Mouse (Mus musculus) limb, embryonic 15.5 days (tissue): ENCODE data around the gene Slc2a2. TPM values are rescaled to one million over a fixed set of nuclear protein-coding genes. Genes with fewer than 3 reads are reported as not detected.

Experiments
- ATAC-seq: fragments of 200-750 bp; cut with Nextera tagmentation; 2 replicates; pipeline ENCODE4 v1.8.0; 2017; ENCODE audit warnings: low read depth, moderate TSS enrichment; ENCODE audit not compliant: insufficient number of reproducible peaks, low FRiP score, low TSS enrichment
- H3K27ac ChIP-seq: fragments of 300-500 bp; sonication (generic); 2 replicates; pipeline ENCODE4 v1.5.1; 2015; ENCODE audit warnings: moderate library complexity, mild to moderate bottlenecking, inconsistent platforms
- H3K27me3 ChIP-seq: fragments of 300-500 bp; sonication (generic); 2 replicates; pipeline ENCODE4 v1.6.1; 2015; ENCODE audit warnings: inconsistent platforms
- H3K36me3 ChIP-seq: fragments of 300-500 bp; sonication (generic); 2 replicates; pipeline ENCODE4 v1.6.1; 2015; ENCODE audit warnings: inconsistent platforms
- H3K4me1 ChIP-seq: fragments of 300-500 bp; sonication (generic); 2 replicates; pipeline ENCODE4 v1.6.1; 2015; ENCODE audit warnings: inconsistent platforms
- H3K4me2 ChIP-seq: fragments of 300-500 bp; sonication (generic); 2 replicates; pipeline ENCODE4 v1.6.1; 2015; ENCODE audit warnings: mild to moderate bottlenecking, inconsistent platforms
- H3K4me3 ChIP-seq: fragments of 300-500 bp; sonication (generic); 2 replicates; pipeline ENCODE4 v1.5.1; 2015; ENCODE audit warnings: mild to moderate bottlenecking, inconsistent platforms
- H3K9ac ChIP-seq: fragments of 300-500 bp; sonication (generic); 2 replicates; pipeline ENCODE4 v1.6.1; 2015; ENCODE audit warnings: inconsistent platforms
- H3K9me3 ChIP-seq: fragments of 300-500 bp; sonication (generic); 2 replicates; pipeline ENCODE4 v1.6.1; 2016; ENCODE audit warnings: inconsistent platforms
- WGBS: fragments of 180-500 bp; shearing (Covaris S2); methylation state at CpG from one replicate; pipeline ENCODE4 v1.1.7; 2015; 5-methylcytosine and 5-hydroxymethylcytosine counted together
- polyA plus RNA-seq: library from polyadenylated mRNA; unstranded; fragments of >200 nt; fragmentation: Nextera tagmentation; extraction: Ambion mirVana; gene quantifications from 2 replicates; pipeline ENCODE4 v1.2.1, GENCODE M21; 2015

Gene Slc2a2
- polyA plus RNA-seq, 1 experiment from 2014 or later, result 0.12 TPM

GRCm38 (mm10) chr3:28775958-28776357, 78.3 kb downstream of the Slc2a2 start:
- Histone ChIP-seq H3K27me3 (no peaks in the 10 kb centered on the region), H3K36me3 (no peaks in the 10 kb centered on the region), H3K4me2 (no peak overlapping the region), H3K27ac (no peak overlapping the region), H3K4me3 (no peak overlapping the region), H3K9ac (no peak overlapping the region), H3K4me1 (peaks cover 5% of the 10 kb centered on the region), H3K9me3 (no peaks in the 10 kb centered on the region)
- WGBS, result 84% methylated on average over 1 of the region's 1 CpGs
- no peak for ATAC-seq

- no peak overlapping the region for H3K4me2 ChIP-seq
- H3K27me3 ChIP-seq, result no peaks in the 10 kb centered on the region
- H3K9ac ChIP-seq, result no peak overlapping the region
- no peaks in the 10 kb centered on the region for H3K36me3 ChIP-seq
- ATAC-seq, result no peak
- no peaks in the 10 kb centered on the region for H3K9me3 ChIP-seq
- peaks cover 6% of the 10 kb centered on the region for H3K4me1 ChIP-seq
- H3K4me3 ChIP-seq, result no peak overlapping the region
- WGBS, result 78% methylated on average over 1 of the region's 1 CpGs
- no peak overlapping the region for H3K27ac ChIP-seq
Measured at GRCm38 (mm10) chr3:28776491-28776890, 78.8 kb downstream of the Slc2a2 start.

- Histone ChIP-seq H3K4me1 (peaks cover 10% of the 10 kb centered on the region), H3K27ac (peak overlapping the region; percentile 22; the same call in 1 of the 2 replicates), H3K9ac (no peak overlapping the region), H3K4me2 (peak overlapping the region; percentile 99), H3K27me3 (no peaks in the 10 kb centered on the region), H3K36me3 (no peaks in the 10 kb centered on the region), H3K9me3 (no peaks in the 10 kb centered on the region), H3K4me3 (peak overlapping the region; percentile 79)
- peak; percentile 25; the same call in 1 of the 2 replicates for ATAC-seq
- WGBS, result 72% methylated on average over 9 of the region's 9 CpGs
Measured at GRCm38 (mm10) chr3:28780511-28780910, 82.8 kb downstream of the Slc2a2 start.

Other genes with a start within 250 kb of the Slc2a2 start
- gene Eif5a2, start 83.4 kb downstream of the Slc2a2 start, polyA plus RNA-seq, result 6.3 and 7.2 TPM in 2 replicates
- gene Rpl22l1, start 107.5 kb downstream of the Slc2a2 start, polyA plus RNA-seq, result 281 and 407 TPM in 2 replicates
- gene Gm1527, start 194.7 kb downstream of the Slc2a2 start, polyA plus RNA-seq, result not detected in 2 replicates